Mouse (Mus musculus) thymus, adult 2 months (tissue): ENCODE measurements around the gene Kng1. TPM values are rescaled to one million over a fixed set of nuclear protein-coding genes. Genes with fewer than 3 reads are reported as not detected.

Source experiments
- DNase-seq: peaks from one replicate; pipeline ENCODE4 v3.0.0; 2021
- H3K27ac ChIP-seq: fragments of 200-500 bp; 2 replicates; pipeline ENCODE4 v1.5.1; 2012; ENCODE audit warnings: low read length, control low read depth; ENCODE audit not compliant: control insufficient read depth, insufficient read depth
- H3K27me3 ChIP-seq: fragments of 200-500 bp; 2 replicates; pipeline ENCODE4 v1.6.1; 2012; ENCODE audit warnings: mild to moderate bottlenecking, low read length, moderate library complexity, mixed read lengths; ENCODE audit not compliant: control insufficient read depth, insufficient read depth
- H3K36me3 ChIP-seq: fragments of 200-500 bp; 2 replicates; pipeline ENCODE4 v1.6.1; 2012; ENCODE audit warnings: mild to moderate bottlenecking, low read length, moderate library complexity; ENCODE audit not compliant: control insufficient read depth, insufficient read depth
- H3K4me1 ChIP-seq: fragments of 200-500 bp; replicated peaks from 2 replicates; pipeline ENCODE4 v1.6.1; 2012; ENCODE audit warnings: low read length; ENCODE audit not compliant: control insufficient read depth, insufficient read depth
- H3K4me3 ChIP-seq: fragments of 200-500 bp; 2 replicates; pipeline ENCODE4 v1.5.1; 2012; ENCODE audit warnings: mild to moderate bottlenecking, low read length, control low read depth, moderate library complexity; ENCODE audit not compliant: control insufficient read depth, insufficient read depth
- CTCF ChIP-seq: fragments of 200-500 bp; IDR thresholded peaks from 2 replicates; pipeline ENCODE4 v1.5.1; 2012; ENCODE audit warnings: mild to moderate bottlenecking, control low read depth, low read length, moderate library complexity, borderline replicate concordance; ENCODE audit not compliant: control insufficient read depth, poor library complexity, insufficient read depth; ENCODE audit errors: extremely low read depth
- POLR2A ChIP-seq: fragments of 200-500 bp; IDR thresholded peaks from 2 replicates; pipeline ENCODE4 v1.6.1; 2012; ENCODE audit warnings: mild to moderate bottlenecking, low read length, control low read depth, moderate library complexity; ENCODE audit not compliant: control insufficient read depth, poor library complexity, insufficient read depth; ENCODE audit errors: extremely low read depth
- WGBS: fragments of 180-500 bp; shearing (Covaris S2); methylation state at CpG from one replicate; pipeline ENCODE4 v1.1.7; 2018; 5-methylcytosine and 5-hydroxymethylcytosine counted together
- polyA plus RNA-seq: library from polyadenylated mRNA; depleted of rRNA; stranded (reverse); fragments of >200 nt; gene quantifications from 2 replicates; pipeline ENCODE4 v1.2.3, GENCODE M21; 2012; rRNA removed

Gene Kng1
- polyA plus RNA-seq, 1 experiment, result 0.05 TPM

GRCm38 (mm10) chr16:23122446-23122845, 64.8 kb downstream of the Kng1 start:
- TF ChIP-seq CTCF (no peak), POLR2A (no peak)
- Histone ChIP-seq H3K27me3 (no peaks in the 10 kb centered on the region), H3K27ac (no peak overlapping the region), H3K36me3 (peaks cover 20% of the 10 kb centered on the region; the same call in 1 of the 2 replicates), H3K4me3 (no peak overlapping the region), H3K4me1 (0 out of 2 replicates have a peak, but pooled peaks cover 2% of the 10 kb centered on the region)
- DNase-seq, result no peak
- 94% methylated on average over 3 of the region's 3 CpGs for WGBS

GRCm38 (mm10) chr16:23123104-23123503, 65.4 kb downstream of the Kng1 start:
- DNase-seq, result no peak
- WGBS, result 94% methylated on average over 4 of the region's 4 CpGs
- Histone ChIP-seq H3K36me3 (peaks cover 16% of the 10 kb centered on the region; the same call in 1 of the 2 replicates), H3K27ac (no peak overlapping the region), H3K4me3 (no peak overlapping the region), H3K4me1 (peaks cover 2% of the 10 kb centered on the region), H3K27me3 (no peaks in the 10 kb centered on the region)
- no peak for TF ChIP-seq POLR2A
- TF ChIP-seq CTCF, result no peak

- TF ChIP-seq CTCF (no peak), POLR2A (no peak)
Observed at GRCm38 (mm10) chr16:23124398-23124797, 66.7 kb downstream of the Kng1 start.

DNA sequence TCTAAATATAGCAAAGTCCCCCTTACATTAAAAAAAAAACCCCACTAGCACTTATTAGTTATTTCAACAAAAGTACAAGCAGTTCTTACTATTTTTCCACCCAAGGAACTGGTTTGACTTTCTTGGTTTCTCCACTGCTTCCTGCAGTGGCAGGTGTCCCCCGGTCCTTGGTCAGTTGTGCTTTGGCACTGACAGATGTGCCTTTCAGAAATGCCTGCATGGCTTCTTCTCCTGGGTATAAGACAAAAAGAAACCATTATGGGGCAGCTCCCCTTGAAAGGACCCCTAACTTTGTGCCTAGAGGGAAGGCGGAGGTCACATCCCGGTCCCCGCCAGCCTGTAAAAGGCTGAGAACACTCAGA, 69.6 kb downstream of the Kng1 start:
- Histone ChIP-seq H3K27ac (no peak overlapping the region), H3K4me3 (peak overlapping the region; percentile 78), H3K27me3 (no peaks in the 10 kb centered on the region), H3K4me1 (peaks cover 8% of the 10 kb centered on the region), H3K36me3 (peaks cover 3% of the 10 kb centered on the region; the same call in 1 of the 2 replicates)
- no peak for TF ChIP-seq CTCF
- no peak for TF ChIP-seq POLR2A
- 2% methylated on average over 4 of the region's 4 CpGs for WGBS
- no peak for DNase-seq

More at GRCm38 (mm10) chr16:23124398-23124797, 66.7 kb downstream of the Kng1 start:
- H3K4me3 ChIP-seq, result no peak overlapping the region
- H3K36me3 ChIP-seq, result peaks cover 13% of the 10 kb centered on the region; the same call in 1 of the 2 replicates
- 94% methylated on average over 4 of the region's 4 CpGs for WGBS
- no peak overlapping the region for H3K27ac ChIP-seq
- H3K27me3 ChIP-seq, result no peaks in the 10 kb centered on the region
- H3K4me1 ChIP-seq, result peaks cover 8% of the 10 kb centered on the region
- DNase-seq, result no peak

GRCm38 (mm10) chr16:23127673-23128375, 70.2 kb downstream of the Kng1 start, which contains the start of gene Rfc4:
TSS of gene Rfc4 (minus strand) at chr16:23127737.
- peak; percentile 92 for DNase-seq
- H3K27me3 ChIP-seq, result no peaks in the 10 kb centered on the region
- peaks cover 8% of the 10 kb centered on the region for H3K4me1 ChIP-seq
- under 1% methylated on average over 51 of the region's 51 CpGs for WGBS
- peak within 1 kb of the TSS; percentile 66 for H3K27ac ChIP-seq
- H3K36me3 ChIP-seq, result no peaks in the 10 kb centered on the region
- TF ChIP-seq CTCF (peak; percentile 44; the same call in 1 of the 2 replicates), POLR2A (peak; percentile 87)
- H3K4me3 ChIP-seq, result peak within 1 kb of the TSS; percentile 78

GRCm38 (mm10) chr16:23130303-23130702, 72.6 kb downstream of the Kng1 start:
- 96% methylated on average over 3 of the region's 3 CpGs for WGBS
- Histone ChIP-seq H3K4me1 (peaks cover 8% of the 10 kb centered on the region), H3K4me3 (no peak overlapping the region), H3K27me3 (no peaks in the 10 kb centered on the region), H3K27ac (no peak overlapping the region), H3K36me3 (no peaks in the 10 kb centered on the region)
- TF ChIP-seq POLR2A (no peak), CTCF (no peak)
- no peak for DNase-seq

Other genes starting within 250 kb of the Kng1 start
- 0.20 TPM in 1 of 2 replicates, not detected in the other for gene Crygs, start 246.3 kb upstream of the Kng1 start, polyA plus RNA-seq
- 14.5 and 14.7 TPM in 2 replicates for gene Tbccd1, start 200.2 kb upstream of the Kng1 start, polyA plus RNA-seq
- gene Dnajb11, start 200.0 kb upstream of the Kng1 start, polyA plus RNA-seq, result 16.0 and 18.5 TPM in 2 replicates
- 1.8 and 30.1 TPM in 2 replicates for gene Ahsg, start 166.6 kb upstream of the Kng1 start, polyA plus RNA-seq
- 1.2 and 1.6 TPM in 2 replicates for gene Fetub, start 139.5 kb upstream of the Kng1 start, polyA plus RNA-seq
- 0.60 TPM in 1 of 2 replicates, not detected in the other for gene Hrg, start 106.8 kb upstream of the Kng1 start, polyA plus RNA-seq
- 0.80 and 0.91 TPM in 2 replicates for gene Kng2, start 28.4 kb upstream of the Kng1 start, polyA plus RNA-seq
- 109 and 137 TPM in 2 replicates for gene Eif4a2, start 49.6 kb downstream of the Kng1 start, polyA plus RNA-seq
- 2.6 and 3.4 TPM in 2 replicates for gene Rfc4, start 69.9 kb downstream of the Kng1 start, polyA plus RNA-seq
- 52.4 and 61.3 TPM in 2 replicates for gene Adipoq, start 88.7 kb downstream of the Kng1 start, polyA plus RNA-seq
- 30.7 and 33.2 TPM in 2 replicates for gene St6gal1, start 166.9 kb downstream of the Kng1 start, polyA plus RNA-seq